Mouse (Mus musculus) MN1 (cell line): ENCODE data around the gene Zfp219.

Experiments
- DNase-seq: peaks from one replicate; pipeline ENCODE4 v3.0.0-alpha.2; 2016; ENCODE audit warnings: low spot score

The Zfp219 gene

DNA sequence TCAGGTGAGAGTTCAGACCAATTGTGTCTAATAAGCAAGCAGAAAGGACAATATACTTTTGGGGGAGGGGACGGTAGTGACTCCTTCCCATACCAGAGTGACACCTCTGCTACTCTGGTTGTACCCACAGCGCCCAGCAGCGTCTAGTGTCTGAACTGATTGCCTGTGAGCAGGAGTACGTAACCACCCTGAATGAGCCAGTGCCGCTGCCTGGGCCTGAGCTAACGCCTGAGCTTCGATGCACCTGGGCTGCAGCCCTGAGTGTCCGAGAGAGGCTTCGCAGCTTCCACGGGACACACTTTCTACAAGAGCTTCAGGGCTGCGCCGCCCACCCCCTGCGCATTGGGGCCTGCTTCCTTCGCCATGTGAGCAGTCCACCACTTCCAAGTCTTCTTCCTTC is 23.1 kb downstream of the Zfp219 start:
- DNase-seq, result no peak

DNA sequence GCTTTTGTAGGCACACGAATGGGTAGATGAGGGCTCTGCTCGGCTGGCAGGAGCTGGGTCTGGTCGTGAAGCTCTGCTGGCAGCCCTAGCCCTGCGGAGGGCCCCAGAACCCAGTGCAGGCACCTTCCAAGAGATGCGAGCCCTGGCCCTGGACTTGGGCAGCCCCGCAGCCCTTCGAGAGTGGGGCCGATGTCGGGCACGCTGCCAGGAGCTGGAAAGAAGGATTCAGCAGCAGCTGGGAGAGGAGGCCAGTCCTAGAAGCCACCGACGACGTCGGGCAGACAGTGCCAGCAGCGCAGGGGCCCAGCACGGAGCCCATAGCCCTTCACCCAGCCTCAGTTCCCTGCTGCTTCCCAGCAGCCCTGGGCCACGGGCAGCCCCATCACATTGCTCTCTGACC is 23.7 kb downstream of the Zfp219 start:
- DNase-seq, result no peak

DNA sequence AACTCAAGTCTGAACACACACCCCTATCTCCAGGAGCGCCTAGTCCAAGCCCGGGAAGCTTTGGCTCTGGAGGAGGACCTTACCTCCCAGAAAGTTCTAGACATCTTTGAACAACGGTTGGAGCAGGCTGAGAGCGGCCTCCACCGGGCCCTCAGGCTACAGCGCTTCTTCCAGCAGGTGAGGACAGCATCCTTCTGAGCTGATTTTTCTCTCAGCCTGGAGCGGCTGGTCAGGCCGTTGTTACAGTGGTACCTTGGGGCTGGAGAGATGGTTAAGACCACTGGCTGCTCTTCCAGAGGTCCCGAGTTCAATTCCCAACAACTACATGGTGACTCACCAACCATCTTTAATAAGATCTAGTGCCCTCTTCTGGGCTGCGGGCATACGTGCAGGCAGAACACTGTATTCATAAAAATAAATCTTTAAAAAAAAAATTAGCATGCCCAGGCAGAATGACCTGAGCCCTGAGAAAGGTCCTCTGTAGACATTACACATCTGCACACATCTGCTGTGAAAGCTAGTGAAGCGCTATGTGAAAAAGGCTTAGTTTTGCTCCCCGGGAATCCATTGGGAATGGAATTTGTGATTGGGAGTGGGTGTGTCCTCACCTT is 24.2 kb downstream of the Zfp219 start:
- peak; percentile 45 for DNase-seq

DNA sequence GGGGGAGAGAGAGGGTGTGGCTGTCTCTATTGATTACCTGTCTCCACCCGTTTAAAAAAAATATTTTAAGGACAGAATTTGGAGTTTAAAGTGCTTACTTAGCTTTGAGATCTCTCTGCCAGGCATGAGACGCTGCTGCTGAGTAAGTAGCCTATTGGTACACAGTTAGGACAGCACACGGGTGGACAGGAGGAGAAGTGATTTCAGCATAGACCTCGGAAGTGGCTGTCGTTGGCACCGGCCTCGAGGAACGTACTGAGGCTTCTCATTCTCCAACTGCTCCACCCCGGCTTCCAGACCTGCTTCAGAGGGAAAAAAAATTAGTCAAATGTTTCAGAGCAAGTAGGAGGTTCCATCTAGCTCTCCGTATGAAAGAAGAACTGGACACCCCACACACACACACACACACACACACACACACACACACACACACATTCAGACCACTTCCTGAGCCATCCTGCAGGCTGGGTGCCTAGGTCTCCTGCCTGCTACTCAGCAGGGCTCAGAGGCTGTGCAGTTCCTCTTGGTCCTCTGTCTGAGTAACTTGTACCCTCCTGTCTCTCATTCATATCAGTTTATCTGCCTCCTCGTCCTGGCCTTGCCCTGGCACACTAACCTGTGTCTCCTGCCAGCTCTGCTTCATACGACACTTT is 25.2 kb downstream of the Zfp219 start:
- DNase-seq, result peak; percentile 5

DNA sequence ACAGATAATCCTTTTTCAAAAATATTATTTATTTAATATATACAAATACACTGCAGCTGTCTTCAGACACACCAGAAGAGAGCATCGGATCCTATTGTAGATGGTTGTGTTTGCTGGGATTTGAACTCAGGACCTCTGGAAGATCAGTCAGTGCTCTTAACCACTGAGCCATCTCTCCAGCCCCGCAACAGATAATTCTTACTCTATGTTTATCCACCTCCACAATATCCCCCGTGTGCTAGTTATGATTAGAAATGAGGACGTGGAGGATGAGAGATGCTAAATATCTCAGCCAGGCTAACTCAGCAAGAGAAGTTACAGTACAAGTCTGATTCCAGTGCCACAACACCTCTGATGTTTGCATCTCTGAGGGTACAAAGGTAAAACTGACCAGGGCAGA is 26.1 kb downstream of the Zfp219 start:
- no peak for DNase-seq

DNA sequence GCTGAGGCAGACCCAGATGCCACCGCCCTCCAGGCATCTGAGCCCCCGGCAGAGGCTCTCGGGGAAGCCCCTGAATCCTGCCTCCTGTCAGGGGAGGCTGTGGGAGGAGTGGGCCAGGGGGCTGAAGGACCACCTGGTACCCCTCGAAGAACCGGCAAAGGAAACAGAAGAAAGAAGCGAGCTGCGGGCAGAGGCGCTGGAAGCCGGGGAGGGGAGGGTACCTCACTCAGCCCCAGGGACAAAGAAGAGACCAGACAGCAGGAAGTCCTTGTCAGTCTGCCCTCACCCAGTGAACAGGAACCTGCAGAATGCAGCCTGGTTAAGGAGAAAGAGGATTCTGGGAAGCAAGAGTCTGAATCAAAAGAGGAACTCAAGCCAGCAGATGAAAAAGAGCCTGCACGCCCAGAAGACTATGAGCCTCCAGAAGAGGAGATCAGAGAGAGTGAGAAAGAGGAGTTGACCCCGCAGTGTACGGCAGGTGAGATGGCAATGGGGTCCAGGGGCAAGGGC is 31.0 kb downstream of the Zfp219 start:
- DNase-seq, result no peak

DNA sequence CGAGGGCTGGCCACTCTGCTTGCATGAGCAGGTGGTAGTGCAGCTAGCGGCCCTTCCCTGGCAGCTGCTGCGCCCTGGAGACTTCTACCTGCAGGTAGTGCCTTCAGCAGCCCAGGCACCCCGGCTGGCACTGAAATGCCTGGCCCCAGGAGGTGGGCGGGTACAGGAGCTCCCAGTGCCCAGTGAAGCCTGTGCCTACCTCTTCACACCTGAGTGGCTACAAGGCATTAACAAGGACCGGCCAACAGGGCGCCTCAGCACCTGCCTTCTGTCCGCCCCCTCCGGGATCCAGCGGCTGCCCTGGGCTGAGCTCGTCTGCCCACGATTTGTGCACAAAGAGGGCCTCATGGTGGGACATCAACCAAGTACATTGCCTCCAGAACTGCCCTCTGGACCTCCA is 31.8 kb downstream of the Zfp219 start:
- DNase-seq, result no peak

DNA sequence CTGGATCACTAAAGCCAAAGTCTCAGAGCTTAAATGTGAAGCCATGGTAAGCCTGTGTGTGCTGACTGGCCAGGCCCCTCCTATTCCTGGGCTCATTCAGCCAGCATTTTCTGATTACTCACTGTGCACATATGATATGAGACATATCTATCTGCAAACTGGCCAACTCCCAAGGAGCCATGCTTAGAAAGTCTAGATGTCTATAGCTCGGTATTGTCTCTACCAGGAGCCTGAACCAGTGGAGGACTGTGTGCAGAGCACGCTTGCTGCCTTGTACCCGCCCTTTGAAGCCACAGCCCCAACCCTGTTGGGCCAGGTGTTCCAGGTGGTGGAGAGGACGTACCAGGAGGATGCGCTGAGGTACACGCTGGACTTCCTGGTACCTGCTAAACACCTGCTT is 33.4 kb downstream of the Zfp219 start:
- no peak for DNase-seq

DNA sequence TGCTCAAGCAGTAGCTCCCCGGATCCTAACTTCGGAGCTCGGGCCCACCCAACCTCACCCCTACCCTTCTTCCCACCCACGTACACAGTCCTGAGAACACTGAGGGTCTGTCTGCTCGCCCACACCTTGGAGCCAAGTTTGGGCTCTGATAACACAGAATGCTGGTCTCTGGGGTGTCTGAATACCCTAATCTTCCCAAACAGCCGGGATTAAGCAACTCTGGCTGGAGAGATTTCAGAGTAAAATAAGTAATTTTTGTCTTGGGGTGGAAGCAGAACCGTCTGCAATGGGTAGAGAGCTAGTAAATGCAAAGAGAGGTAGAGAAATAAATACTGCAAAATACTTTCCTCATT is 34.4 kb downstream of the Zfp219 start:
- no peak for DNase-seq

DNA sequence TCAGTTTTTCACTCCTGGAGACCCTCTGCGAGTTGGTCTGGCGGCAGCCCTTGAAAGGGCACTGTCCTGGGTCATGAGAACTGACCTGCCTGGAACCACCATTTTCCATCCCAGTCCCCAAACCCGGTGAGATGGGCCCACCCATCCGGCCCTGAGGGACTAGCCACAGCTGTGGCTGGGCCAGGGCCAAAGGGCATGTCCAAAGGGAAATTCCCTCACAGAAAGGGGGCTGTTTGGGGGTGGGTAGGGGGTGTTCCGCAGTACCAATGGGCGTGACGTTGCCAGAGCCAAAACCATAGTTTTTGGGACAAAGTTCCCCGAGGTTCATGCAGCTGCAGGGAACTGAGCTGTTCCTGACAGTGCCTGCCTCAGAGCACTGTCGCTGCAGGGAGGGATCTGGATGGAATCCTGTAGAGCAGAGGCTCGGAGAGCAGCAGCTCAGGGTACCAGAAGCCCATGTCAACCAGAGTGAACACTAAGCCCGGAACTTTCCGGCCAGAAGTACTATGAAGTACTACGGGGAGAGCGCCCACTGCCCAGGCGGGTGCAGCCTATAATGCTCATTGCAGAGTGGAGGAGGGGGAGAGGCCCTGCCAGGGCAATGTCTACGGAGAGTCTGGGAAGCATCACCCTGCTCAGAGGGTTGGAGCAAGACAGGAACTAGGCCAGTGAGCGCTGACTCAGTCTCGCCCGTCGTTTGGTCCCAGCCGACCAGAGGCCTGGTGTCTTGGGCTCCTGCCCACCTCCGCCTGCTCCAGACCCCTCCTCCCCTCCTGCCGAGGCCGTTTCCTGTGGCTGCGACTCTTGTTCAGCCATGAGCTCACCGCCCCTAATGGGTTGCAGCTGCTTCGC is 35.0 kb downstream of the Zfp219 start:
- DNase-seq, result peak; percentile 93

DNA sequence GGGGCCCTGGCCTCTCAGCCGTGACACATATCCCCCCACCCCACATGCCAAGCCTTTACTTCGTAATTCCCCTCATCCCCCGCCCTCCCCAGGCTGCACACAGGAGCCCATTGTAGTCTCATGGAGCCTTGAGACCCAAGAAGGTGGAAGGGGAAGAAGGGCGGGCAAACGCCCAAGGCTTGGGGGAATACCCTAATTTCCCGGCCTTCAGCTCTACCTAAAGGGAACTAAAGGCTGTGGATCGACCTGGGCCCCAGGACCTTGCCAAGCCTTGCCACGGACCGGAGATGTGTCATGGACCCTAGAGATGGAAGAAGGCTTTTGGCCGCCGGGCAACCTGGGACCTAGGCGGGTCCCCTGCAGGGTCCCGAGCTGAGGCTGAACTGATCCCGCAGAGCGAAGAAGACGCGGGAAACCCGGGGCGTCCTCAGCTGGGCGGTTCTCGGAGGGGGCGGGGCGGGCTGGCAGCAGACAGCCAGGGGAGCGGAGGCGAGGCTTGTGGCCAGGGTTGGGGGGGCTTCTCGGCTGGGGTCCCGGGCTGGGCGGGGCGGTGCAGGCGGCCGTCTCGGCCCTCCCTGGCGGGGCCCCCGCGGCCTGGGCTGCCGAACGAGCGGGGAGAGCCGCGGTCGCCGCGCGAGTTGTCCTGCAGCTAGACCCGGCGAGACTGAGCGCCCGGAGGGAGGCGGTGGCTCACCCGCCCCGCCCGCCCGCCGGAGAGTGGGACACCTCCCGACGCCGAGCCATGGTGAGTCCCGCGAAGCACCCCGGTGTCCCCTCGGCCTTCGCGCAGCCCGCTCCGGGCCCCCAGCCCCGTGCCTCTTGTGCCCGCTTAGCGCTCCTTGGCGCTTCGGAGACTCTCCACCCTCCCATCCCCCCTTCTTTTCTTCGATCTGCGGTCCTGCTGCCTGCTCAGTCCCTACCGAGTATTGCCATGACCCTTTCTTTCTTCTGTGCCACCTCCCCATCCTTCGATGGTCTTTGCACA is 36.0 kb downstream of the Zfp219 start, which contains the start of gene Arhgef40:
Gene Arhgef40 (plus strand): TSS at position 473 of the 985 bp plus-strand sequence.
- DNase-seq, result peak; percentile 68

DNA sequence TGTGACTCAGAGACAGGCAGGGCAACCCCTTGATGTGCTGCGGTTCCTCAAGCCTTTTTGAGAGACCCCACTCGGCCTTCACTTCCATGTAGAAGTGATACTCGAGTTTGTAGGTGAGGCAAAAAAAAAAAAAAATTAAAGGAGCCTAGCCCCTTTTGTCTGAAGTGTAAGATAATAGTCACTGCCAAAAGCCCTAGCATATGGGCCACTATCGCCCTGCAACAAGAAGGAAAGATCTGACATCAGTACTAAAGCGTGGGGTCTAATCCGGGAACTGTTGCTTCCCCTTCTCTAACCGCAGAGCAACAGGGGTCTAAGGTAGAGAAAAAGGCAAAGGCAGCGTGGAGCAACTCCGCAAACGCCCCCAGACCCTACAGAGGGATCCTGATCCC is 36.7 kb downstream of the Zfp219 start:
- DNase-seq, result no peak

DNA sequence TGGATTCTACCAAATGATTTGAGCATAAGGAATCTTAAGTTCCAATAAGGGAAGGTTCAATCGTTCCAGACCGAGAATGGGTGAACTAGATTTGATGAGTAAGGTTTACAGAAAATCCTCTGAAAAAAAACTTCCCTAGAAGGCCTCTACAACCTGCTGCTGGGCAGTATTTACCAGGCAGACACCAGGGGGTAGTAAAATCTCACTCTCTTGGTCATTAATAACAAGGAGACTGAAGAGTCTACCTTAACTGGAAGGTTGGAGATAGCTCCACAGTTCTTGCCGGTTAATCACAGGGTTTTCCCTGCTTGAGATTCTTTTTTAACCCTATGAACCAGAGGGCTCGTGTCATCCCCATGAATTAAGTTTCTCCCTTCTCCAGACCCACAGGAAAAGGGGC is 37.3 kb downstream of the Zfp219 start:
- DNase-seq, result peak; percentile 54

DNA sequence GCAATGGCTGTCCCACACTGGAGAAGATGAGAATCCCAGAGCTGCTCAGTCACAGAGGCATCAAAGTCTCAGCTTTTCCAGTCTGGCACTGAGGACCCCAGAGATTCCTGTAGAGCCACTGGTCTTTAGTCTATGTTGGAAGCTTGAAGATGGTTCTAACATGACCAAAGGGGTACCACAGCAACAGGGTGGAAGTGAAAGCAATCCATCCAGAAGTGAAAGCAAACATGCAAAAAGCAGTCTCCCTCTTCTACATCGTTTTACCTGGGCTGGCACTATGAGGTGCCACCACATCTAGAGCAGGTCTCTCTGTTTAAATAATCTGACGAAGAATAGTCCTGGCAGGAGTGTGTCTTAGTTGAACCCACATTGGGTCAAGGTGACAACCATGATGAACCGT is 41.3 kb downstream of the Zfp219 start:
- no peak for DNase-seq

DNA sequence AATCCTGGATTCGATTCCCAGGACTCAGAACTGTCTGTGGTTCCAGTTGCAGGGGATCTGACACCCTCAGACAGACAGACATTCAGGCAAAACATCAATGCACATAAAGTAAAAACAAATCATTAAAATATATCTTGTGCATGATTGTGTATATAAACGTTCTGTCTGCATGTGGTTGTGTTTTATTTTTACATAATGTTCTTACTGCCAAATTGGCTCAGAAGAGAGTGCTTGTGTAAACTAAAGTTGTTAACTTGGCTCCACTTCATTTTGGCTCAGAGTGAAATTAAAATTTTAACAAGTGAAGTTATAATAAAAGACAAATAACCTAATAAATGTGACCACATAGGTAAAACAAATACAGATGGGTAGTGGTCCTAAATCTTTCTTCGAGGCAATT is 53.1 kb downstream of the Zfp219 start:
- DNase-seq, result no peak

DNA sequence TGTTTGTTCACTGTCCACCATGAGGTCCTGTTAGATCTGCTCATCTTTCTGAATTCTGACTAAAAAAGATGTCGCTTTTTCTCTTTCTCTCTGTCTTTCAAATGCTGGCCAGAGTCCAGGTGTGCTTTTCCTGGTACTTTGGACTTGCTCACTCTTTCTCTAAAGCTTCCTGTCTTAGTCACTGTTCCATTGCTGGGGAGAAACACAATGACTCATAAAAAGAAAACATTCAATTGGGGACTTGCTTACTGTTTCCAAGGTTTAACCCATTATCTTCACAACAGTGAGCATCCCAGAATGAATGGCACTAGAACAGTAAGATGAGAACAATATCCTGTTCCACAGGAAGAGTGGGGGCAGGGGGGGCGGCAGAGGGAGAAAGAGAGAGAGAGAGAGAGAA is 60.2 kb downstream of the Zfp219 start:
- DNase-seq, result no peak
